Mouse (Mus musculus) testis, adult 2 months (tissue): ENCODE measurements around the gene Sqor. TPM values are rescaled to one million over a fixed set of nuclear protein-coding genes. Genes with fewer than 3 reads are reported as not detected.

Experiments
- H3K27ac ChIP-seq: fragments of 200-500 bp; 2 replicates; pipeline ENCODE4 v1.5.1; 2012; ENCODE audit warnings: low read depth, low read length; ENCODE audit not compliant: control insufficient read depth, insufficient read depth
- H3K27me3 ChIP-seq: fragments of 200-500 bp; 2 replicates; pipeline ENCODE4 v1.6.1; 2012; ENCODE audit warnings: mild to moderate bottlenecking, low read length, moderate library complexity; ENCODE audit not compliant: control insufficient read depth, insufficient read depth
- H3K36me3 ChIP-seq: fragments of 200-500 bp; 2 replicates; pipeline ENCODE4 v1.6.1; 2012; ENCODE audit warnings: mild to moderate bottlenecking, low read length; ENCODE audit not compliant: control insufficient read depth, insufficient read depth
- H3K4me1 ChIP-seq: fragments of 200-500 bp; 2 replicates; pipeline ENCODE4 v1.6.1; 2012; ENCODE audit warnings: low read length; ENCODE audit not compliant: control insufficient read depth, insufficient read depth
- H3K4me3 ChIP-seq: fragments of 200-500 bp; 2 replicates; pipeline ENCODE4 v1.5.1; 2012; ENCODE audit warnings: low read depth, mild to moderate bottlenecking, low read length, moderate library complexity, mixed read lengths; ENCODE audit not compliant: control insufficient read depth
- CTCF ChIP-seq: fragments of 200-500 bp; IDR thresholded peaks from 2 replicates; pipeline ENCODE4 v1.5.1; 2012; ENCODE audit warnings: low read depth, mild to moderate bottlenecking, inconsistent platforms, low read length, moderate library complexity; ENCODE audit not compliant: control insufficient read depth, insufficient read depth, insufficient replicate concordance
- POLR2A ChIP-seq: fragments of 200-500 bp; IDR thresholded peaks from 2 replicates; pipeline ENCODE4 v1.6.1; 2012; ENCODE audit warnings: low read depth, mild to moderate bottlenecking, inconsistent platforms, low read length, moderate library complexity; ENCODE audit not compliant: control insufficient read depth
- polyA plus RNA-seq: library from polyadenylated mRNA; depleted of rRNA; stranded (reverse); fragments of >200 nt; gene quantifications from 2 replicates; pipeline ENCODE4 v1.2.3, GENCODE M21; 2012

Gene Sqor
- polyA plus RNA-seq, 1 experiment, result 336 TPM

- H3K27ac ChIP-seq, result no peak overlapping the region
- no peaks in the 10 kb centered on the region for H3K4me1 ChIP-seq
- TF ChIP-seq CTCF (no peak), POLR2A (no peak)
- H3K4me3 ChIP-seq, result peak overlapping the region; percentile 53
- no peaks in the 10 kb centered on the region for H3K27me3 ChIP-seq
- H3K36me3 ChIP-seq, result no peaks in the 10 kb centered on the region
Measured at GRCm38 (mm10) chr2:122765794-122766145, 733 bp downstream of the Sqor start.

DNA sequence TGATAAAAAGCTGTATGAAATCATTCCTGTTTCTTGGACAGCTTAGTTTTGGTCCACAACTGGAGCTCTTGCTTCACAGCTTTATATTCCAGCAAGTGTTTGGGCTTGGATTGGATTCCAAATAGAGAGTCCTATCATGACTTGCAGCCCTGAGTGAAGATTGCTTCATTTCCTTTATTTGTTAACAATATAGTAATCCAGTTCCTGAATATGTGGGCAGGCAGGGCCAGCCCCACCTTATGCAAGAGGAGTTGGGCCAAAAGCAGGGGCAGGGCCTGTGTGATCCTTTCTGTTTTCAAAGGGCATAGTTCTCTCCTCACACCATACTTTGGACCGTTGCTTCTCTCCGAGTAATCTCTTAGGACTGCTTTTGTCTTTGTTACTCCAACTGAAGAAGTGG, 6.0 kb downstream of the Sqor start:
- Histone ChIP-seq H3K4me3 (peak overlapping the region; percentile 59; the same call in 1 of the 2 replicates), H3K27ac (no peak overlapping the region), H3K4me1 (no peaks in the 10 kb centered on the region), H3K27me3 (no peaks in the 10 kb centered on the region), H3K36me3 (no peaks in the 10 kb centered on the region)
- no peak for TF ChIP-seq CTCF
- TF ChIP-seq POLR2A, result no peak

DNA sequence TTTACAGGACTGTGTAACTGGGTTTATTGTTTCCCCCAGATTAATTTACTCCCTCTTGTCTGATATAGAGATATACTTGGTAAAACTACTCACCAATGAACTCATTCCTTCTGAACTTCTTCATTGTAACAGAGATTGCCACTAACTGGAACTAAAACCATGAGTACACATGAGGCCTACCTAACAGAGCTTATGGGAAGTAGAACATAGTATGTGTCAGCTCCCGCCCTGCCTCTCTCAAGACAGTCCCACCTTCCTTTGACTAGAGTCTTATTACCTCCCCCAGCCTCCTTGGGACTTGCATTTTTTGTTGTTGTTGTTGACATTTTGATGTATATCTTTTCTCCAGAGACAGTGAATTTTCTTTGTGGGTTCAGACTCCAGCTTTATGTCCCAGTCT, 7.9 kb downstream of the Sqor start:
- H3K36me3 ChIP-seq, result no peaks in the 10 kb centered on the region
- H3K4me1 ChIP-seq, result no peaks in the 10 kb centered on the region
- H3K27ac ChIP-seq, result no peak overlapping the region
- peak overlapping the region; percentile 40; the same call in 1 of the 2 replicates for H3K4me3 ChIP-seq
- H3K27me3 ChIP-seq, result no peaks in the 10 kb centered on the region
- TF ChIP-seq CTCF (no peak), POLR2A (no peak)

DNA sequence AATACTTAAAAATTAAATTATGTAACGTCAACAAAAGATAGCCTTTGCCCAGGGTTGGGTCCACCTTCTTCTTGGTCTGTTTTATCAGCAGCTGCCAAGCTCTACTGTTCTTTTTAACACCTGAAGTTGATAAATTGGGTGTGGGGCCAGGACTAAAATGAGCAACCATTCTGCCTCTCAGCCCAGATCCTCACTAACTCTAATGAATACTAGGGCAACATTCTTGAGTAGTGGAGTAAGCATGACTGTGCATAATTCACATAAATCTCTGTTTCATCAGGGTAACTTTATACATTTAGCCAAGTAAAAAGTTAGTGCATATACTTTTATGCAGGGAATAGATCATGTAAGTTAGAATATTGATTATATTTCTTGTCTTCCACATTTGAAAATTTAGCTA, 10.5 kb downstream of the Sqor start:
- H3K4me1 ChIP-seq, result no peaks in the 10 kb centered on the region
- H3K4me3 ChIP-seq, result no peak overlapping the region
- H3K27me3 ChIP-seq, result no peaks in the 10 kb centered on the region
- TF ChIP-seq POLR2A (no peak), CTCF (no peak)
- H3K36me3 ChIP-seq, result no peaks in the 10 kb centered on the region
- H3K27ac ChIP-seq, result no peak overlapping the region

DNA sequence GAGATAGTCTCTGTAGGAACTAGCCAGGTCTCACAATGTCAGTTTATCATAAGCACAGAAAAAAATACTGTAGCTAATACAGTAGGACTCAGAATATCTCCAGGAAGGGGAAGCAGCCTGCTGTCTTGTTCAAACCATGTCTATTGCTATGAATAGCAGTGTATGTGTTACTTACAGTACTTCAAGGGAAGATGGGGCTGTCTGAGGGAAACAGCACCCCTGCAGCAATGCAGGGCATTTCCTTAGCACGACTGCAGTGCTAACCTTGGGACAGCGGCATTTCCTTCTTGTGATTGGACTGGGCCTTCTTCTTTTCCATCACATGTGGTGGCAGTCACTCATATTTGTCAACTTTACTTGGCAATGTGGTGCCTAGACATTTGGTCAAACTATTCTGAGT, 11.8 kb downstream of the Sqor start:
- Histone ChIP-seq H3K4me1 (no peaks in the 10 kb centered on the region), H3K27me3 (no peaks in the 10 kb centered on the region), H3K36me3 (no peaks in the 10 kb centered on the region), H3K27ac (no peak overlapping the region), H3K4me3 (no peak overlapping the region)
- TF ChIP-seq POLR2A, result no peak

DNA sequence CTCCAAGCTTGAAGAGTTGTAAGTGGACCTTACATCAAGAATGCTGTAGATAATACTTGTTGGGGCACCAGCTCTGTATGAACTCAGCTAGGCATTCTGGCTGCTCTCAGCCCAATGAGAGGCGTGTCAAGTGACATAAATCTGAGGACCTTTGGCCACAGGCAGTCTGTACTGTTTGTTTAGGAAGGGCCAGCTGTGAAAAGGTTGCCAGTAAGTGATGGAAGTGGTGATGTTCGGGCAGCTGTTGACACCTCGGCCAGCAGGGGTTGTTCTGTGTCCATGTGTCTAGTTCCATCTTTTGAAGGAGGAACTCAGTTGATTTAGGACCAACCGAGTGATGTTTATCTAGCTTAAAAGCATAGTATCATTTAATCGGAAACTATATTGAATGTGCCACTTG, 14.9 kb downstream of the Sqor start:
- Histone ChIP-seq H3K27ac (no peak overlapping the region), H3K4me1 (no peaks in the 10 kb centered on the region), H3K4me3 (no peak overlapping the region), H3K36me3 (no peaks in the 10 kb centered on the region), H3K27me3 (no peaks in the 10 kb centered on the region)
- TF ChIP-seq CTCF, result no peak
- no peak for TF ChIP-seq POLR2A

GRCm38 (mm10) chr2:122780447-122780846, 15.4 kb downstream of the Sqor start:
- Histone ChIP-seq H3K27me3 (no peaks in the 10 kb centered on the region), H3K4me3 (no peak overlapping the region), H3K4me1 (no peaks in the 10 kb centered on the region), H3K27ac (no peak overlapping the region), H3K36me3 (no peaks in the 10 kb centered on the region)
- TF ChIP-seq CTCF (no peak), POLR2A (no peak)

DNA sequence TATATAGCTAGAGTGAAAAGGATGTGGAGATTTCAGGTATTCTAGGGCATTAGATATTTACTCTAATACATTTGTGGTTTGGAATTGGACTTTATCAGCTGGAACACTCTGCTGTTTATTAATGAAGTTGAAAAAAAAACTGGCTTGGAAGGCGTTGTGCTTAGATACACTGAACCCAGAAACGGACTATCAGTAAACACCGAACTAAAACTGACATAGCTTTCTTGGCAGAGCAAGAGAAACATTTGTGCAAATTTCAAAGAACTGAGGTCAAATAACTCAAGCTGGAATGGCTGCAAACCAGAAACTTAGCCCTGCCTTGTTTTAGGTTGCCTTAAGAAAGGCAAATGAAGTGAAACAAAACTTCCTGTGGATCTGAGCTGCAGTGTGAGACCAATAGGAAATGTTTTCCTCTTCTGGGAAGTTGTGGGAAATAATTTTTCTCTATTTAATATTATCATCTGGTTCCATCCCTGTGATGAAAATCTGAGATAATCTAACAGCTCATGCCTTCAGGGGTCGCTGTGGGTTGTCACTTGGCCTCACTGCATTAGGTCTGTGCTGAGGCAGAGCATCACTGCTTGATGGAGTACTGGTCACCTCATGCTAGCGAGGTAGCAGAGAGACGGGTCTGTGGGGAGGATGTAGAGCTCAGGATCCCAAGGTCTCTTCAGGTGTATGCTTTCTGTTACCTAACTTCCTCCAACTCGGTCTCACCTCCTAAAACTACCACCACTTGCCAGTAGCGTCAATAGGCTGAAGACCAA, 16.7 kb downstream of the Sqor start:
- H3K27ac ChIP-seq, result no peak overlapping the region
- H3K4me1 ChIP-seq, result no peaks in the 10 kb centered on the region
- no peak overlapping the region for H3K4me3 ChIP-seq
- no peaks in the 10 kb centered on the region for H3K36me3 ChIP-seq
- H3K27me3 ChIP-seq, result no peaks in the 10 kb centered on the region
- TF ChIP-seq POLR2A, result no peak
- no peak for TF ChIP-seq CTCF

DNA sequence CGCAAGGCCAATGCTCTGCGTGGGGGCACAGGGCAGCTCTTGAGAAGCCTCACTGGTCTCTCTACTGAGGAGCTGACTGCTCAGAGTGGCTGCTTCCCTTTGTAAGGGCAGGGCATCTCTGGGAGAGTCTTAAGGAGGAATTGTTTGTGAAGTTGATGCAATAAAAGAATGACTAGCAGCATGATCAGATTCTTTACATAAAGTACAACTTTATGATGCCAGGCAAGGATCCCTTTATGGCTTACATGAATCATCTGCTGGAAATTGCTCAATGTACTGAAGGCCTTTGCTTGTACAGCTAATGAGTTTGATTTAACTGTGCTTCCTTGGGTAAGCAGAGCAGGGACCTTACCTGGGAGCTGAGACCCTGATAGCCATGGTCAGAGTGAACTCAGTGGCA, 18.7 kb downstream of the Sqor start:
- TF ChIP-seq POLR2A (no peak), CTCF (no peak)
- Histone ChIP-seq H3K27ac (no peak overlapping the region), H3K27me3 (no peaks in the 10 kb centered on the region), H3K4me1 (no peaks in the 10 kb centered on the region), H3K4me3 (no peak overlapping the region), H3K36me3 (no peaks in the 10 kb centered on the region)
